Comparison of ENCODE assay signal across 8 mouse cellular contexts in the genomic region with DNA sequence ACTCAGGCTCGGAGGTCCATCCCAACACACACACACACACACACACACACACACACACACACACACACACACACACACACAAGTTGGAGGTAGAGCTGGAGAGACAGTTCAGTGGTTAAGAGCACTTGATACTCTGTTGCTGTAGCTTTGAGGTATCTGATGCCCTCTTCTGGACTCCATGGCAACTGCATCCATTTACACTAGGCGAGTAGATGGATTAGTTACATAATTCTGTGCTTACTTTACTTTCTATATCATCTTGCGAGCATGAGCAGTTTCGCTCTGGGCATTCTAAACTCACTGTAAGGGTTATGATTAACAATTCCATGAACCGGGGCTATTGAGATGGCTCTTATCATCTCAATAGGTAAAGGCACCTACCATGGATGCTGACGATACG. TPM values are rescaled to one million over a fixed set of nuclear protein-coding genes. Genes with fewer than 3 reads are reported as not detected.
DNase-seq lines count a peak whose midpoint lies in the region; ATAC-seq and TF ChIP-seq lines count a peak whose summit lies in the region.

No protein-coding gene starts in this region.

- no peak overlapping the region for H3K9ac ChIP-seq in forebrain, postnatal 0 days

- peak; percentile 64; the same call in 1 of the 2 replicates for ATAC-seq in forebrain, postnatal 0 days

- H3K9me3 ChIP-seq in forebrain, postnatal 0 days (ENCODE audit: low read length), result no peaks in the 10 kb centered on the region
- no peaks in the 10 kb centered on the region for H3K9me3 ChIP-seq in forebrain, embryonic 10.5 days

- peaks cover 30% of the 10 kb centered on the region for H3K36me3 ChIP-seq in forebrain, postnatal 0 days (ENCODE audit: insufficient read depth)
- H3K36me3 ChIP-seq in forebrain, embryonic 10.5 days (replicated peaks), result no peaks in the 10 kb centered on the region

- no peak overlapping the region for H3K4me2 ChIP-seq in forebrain, postnatal 0 days (ENCODE audit: low read depth)

- DNase-seq in forebrain, postnatal 0 days, result peak; percentile 59
- DNase-seq in forebrain, embryonic 10.5 days (ENCODE audit: extremely low spot score, low spot score), result no peak
- DNase-seq in 3T3-L1 (ENCODE audit: low read depth, low spot score), result peak; percentile 82
- peak; percentile 46 to 61 for DNase-seq in adrenal gland, postnatal 36 days
- peak; percentile 84 to 92 for DNase-seq in frontal cortex, adult 2 months (ENCODE audit: extremely low spot score in 1 of 2, low spot score in 1 of 2)
- peak; percentile 83 for DNase-seq in layer of hippocampus, adult 9-11 months
- peak; percentile 55 for DNase-seq in mesoderm, embryonic 11.5 days (ENCODE audit: low read depth, low spot score)
- peak; percentile 63 for DNase-seq in thymus, postnatal 4 days

- no peak overlapping the region for H3K27ac ChIP-seq in forebrain, postnatal 0 days (ENCODE audit: low read depth, low read length)
- H3K27ac ChIP-seq in forebrain, embryonic 10.5 days, result no peak overlapping the region

- no peak overlapping the region for H3K4me3 ChIP-seq in forebrain, postnatal 0 days (ENCODE audit: low read depth, low read length)
- no peak overlapping the region for H3K4me3 ChIP-seq in forebrain, embryonic 10.5 days

- H3K27me3 ChIP-seq in forebrain, postnatal 0 days (ENCODE audit: insufficient read depth, low read length), result no peaks in the 10 kb centered on the region
- no peaks in the 10 kb centered on the region for H3K27me3 ChIP-seq in forebrain, embryonic 10.5 days (ENCODE audit: poor library complexity, severe bottlenecking)

- H3K4me1 ChIP-seq in forebrain, postnatal 0 days (ENCODE audit: insufficient read depth), result no peaks in the 10 kb centered on the region
- peaks cover 10% of the 10 kb centered on the region for H3K4me1 ChIP-seq in forebrain, embryonic 10.5 days

- TF ChIP-seq CTCF in forebrain, postnatal 0 days (IDR thresholded peaks at IDR 0.05; ENCODE audit: low read depth), result peak; percentile 75

- WGBS in forebrain, postnatal 0 days, result 66% methylated on average over 7 of the region's 7 CpGs
- 71% methylated on average over 7 of the region's 7 CpGs for WGBS in forebrain, embryonic 10.5 days

RNA-seq across cellular contexts. Expression of a gene that starts 8.6 kb away (rescaled TPM):
- total RNA-seq in forebrain, postnatal 0 days (2014; rRNA removed), result 164 and 262 TPM in 2 replicates
- polyA plus RNA-seq in forebrain, postnatal 0 days (2015; fragmentation: Nextera tagmentation; extraction: Ambion mirVana), result 175 and 379 TPM in 2 replicates
- polyA plus RNA-seq in forebrain, embryonic 10.5 days (2016; fragmentation: Nextera tagmentation; extraction: Ambion mirVana), result 1.4 and 2.0 TPM in 2 replicates
- 10 to 100 TPM; 23.4 to 30.9 TPM for total RNA-seq in adrenal gland, postnatal 36 days (2021)
- 153 and 159 TPM in 2 replicates for polyA plus RNA-seq in frontal cortex, adult 2 months (2012; rRNA removed)

RNA-seq across cellular contexts. Expression of a gene that starts 14.5 kb away (rescaled TPM):
- total RNA-seq in forebrain, postnatal 0 days (2014; rRNA removed), result 92.1 and 125 TPM in 2 replicates
- 30.2 and 47.1 TPM in 2 replicates for polyA plus RNA-seq in forebrain, postnatal 0 days (2015; fragmentation: Nextera tagmentation; extraction: Ambion mirVana)
- polyA plus RNA-seq in forebrain, embryonic 10.5 days (2016; fragmentation: Nextera tagmentation; extraction: Ambion mirVana), result 73.2 and 76.2 TPM in 2 replicates
- 100 to 1,000 TPM in 1 of 2 experiments, 10 to 100 TPM in 1; 96.7 to 105 TPM for total RNA-seq in adrenal gland, postnatal 36 days (2021)
- polyA plus RNA-seq in frontal cortex, adult 2 months (2012; rRNA removed), result 171 and 174 TPM in 2 replicates

Comparison
In these comparisons a context has a peak if more than half of its experiments do, and no peak if none do; other contexts are left out.
1. RNA of a gene that starts 8.6 kb away (polyA plus RNA-seq): 175 to 379 TPM in forebrain, postnatal 0 days and 153 to 159 TPM in frontal cortex, adult 2 months; 1.4 to 2.0 TPM in forebrain, embryonic 10.5 days; every median in the first group is over 10 times any median in the second.